Mouse (Mus musculus) frontal cortex, postnatal 36 days (tissue): ENCODE measurements at regions not wholly inside any gene's neighbourhood (a gene's known extent, or its start where the extent isn't known, plus 50 kb on each side); places are given as distances from the start of the nearest gene placed in this dataset.
A peak's percentile ranks its signal among the peaks of the same experiment; 100 is the strongest.

Source experiments
- DNase-seq, 2 experiments: peaks; one replicate each; pipeline ENCODE4 v3.0.0; 2022; ENCODE audit warnings: low spot score in 2 of 2

GRCm38 (mm10) chr10:87432306-87432705 is 61.2 kb downstream of the Ascl1 start:
- no peak for DNase-seq

DNA sequence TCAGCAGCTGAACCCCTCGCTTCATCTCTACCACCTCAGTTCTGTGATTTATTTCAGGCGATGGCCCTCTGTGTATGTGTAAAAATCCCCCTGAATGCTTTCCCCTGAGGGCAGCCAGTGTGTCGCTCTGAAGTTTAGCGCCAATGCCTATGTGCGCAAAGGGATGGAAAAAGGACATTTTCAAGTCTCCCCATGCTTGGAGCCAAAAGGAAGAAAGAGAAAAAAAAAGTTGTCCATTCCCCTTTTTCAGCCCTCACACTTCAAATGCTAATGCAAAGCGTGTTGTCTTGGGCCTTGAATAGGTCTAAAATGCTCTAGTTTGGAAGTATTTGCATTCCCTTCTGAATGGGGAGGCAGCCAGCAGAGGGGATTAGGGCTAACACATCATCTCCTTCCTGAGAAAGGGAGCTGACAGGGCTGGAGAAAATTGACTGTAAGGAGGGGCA is 73.5 kb downstream of the Ascl1 start:
- no peak for DNase-seq

GRCm38 (mm10) chr10:87419245-87419939 is 74.1 kb downstream of the Ascl1 start:
- DNase-seq, result no peak

DNA sequence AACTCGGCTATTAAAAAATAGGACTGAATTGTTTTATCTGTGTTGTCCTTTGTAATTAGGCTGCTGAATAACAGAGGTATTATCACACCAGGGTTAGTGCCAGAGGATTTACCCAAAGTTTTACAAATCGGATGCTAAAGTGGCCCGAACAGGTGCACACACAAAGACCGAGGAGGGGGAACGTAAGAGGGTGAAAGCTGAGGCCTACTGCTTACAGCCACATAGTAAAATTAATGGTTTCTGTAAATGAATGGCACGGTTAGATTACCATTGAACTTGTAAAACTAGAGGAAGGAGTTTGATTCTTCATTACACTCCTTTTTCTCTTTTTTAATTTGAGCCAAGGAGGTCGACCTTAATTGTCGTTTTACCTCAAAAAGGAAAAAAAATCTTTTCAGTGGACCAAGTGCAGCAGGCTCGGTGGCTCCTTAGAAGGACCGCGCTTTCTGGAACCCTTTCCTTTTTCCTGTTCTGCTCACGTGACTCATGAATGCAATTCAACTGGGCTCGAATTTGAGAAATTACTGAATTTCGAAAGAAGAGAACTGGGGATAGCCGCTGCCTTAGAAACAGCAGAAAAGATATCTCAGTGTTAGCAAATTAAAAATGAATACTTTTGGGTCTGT is 99.1 kb downstream of the Ascl1 start:
- DNase-seq, result no peak

GRCm38 (mm10) chr10:87389148-87389547 is 104.3 kb downstream of the Ascl1 start:
- no peak for DNase-seq

DNA sequence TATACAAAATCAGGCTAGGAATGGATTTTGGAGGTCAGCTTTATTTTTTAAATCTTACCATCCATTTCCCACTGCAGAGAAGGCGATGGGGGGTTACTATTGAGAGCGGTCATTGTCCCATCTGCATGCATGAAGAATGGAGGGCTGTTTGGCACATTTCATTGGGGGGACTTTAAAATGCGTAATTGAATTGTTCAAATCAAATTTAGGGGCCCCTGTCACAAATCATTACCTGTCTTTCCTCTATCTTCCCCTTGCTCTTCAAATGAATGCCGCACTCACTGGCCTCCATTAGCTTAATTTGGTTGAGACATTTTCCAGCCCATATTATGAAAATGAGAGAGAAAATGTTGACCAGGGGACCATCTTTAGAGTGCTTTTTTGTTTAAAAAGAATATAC is 108.2 kb downstream of the Ascl1 start:
- no peak for DNase-seq

GRCm38 (mm10) chr10:87384606-87385206 is 108.8 kb downstream of the Ascl1 start:
- DNase-seq, result no peak

DNA sequence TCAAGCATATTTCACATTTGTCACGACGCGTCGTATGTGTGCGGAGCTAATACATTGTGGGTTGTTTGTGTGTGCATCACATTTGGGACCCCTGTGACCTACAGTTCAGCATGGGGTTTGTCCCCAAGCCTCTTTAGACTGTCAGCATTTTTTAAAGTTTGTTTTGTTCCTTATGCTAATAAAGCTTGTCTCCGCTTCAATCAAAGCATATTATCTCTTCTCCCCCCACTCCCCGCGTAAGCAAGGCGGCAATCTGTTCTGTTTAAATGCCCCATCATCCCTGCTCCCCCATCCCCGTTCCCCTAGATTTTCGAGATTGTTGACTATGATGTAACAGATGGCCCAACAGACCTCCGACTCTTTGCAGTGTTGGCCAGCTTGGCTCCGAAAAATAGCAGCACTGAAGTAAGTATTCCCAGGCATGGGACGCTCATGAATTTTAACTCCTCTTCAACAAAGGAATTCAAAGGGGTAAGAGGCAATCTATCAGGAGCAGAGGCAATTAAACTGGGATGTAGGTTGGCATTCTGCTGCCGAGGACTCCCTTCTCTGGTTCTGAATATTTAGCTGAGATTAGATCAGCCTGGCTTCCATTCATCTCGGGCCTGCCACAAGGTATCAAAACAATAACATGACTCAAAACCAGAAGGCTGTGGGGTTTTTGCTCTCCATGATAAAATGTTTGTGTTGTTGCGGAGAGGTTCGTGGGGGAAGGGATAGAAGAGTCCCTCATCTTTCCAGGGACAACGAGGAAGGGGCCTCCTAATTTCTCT is 141.9 kb downstream of the Ascl1 start:
- DNase-seq, result peak; percentile 3 to 6

DNA sequence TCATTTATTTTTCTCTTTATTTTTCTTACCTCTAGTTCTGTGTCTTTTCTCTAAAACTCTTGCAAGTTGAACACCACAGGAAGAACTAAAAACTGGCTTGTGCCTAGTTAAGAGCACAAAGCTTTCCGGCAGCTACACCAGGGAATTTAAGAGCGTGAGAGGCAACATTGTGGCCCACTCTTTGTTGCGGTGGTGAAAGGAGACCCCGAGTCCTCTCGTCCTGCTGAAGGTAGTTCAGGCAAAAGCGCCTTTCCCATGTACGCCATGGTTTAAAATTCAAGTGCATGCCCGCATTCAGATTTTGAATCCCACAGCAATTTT is 142.4 kb downstream of the Ascl1 start:
- no peak for DNase-seq

DNA sequence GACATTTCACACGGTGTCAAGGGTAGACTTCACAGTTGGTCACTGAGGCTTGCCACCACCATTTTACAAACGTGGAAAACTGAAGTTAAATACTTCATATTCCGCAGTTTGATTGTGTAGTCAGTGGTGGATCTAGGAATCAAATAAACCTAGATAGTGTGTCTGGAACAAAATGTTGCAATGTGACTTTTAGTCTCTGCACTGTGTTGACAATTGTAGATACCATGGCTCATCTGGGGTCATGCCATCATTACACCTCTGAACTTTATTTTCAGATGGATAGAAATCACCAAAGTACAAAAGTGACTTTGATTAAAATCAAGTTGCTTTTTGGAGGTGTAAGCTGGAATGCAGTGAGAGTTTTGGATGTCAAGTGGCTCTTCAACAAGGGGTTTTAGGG is 158.3 kb downstream of the Ascl1 start:
- no peak for DNase-seq

DNA sequence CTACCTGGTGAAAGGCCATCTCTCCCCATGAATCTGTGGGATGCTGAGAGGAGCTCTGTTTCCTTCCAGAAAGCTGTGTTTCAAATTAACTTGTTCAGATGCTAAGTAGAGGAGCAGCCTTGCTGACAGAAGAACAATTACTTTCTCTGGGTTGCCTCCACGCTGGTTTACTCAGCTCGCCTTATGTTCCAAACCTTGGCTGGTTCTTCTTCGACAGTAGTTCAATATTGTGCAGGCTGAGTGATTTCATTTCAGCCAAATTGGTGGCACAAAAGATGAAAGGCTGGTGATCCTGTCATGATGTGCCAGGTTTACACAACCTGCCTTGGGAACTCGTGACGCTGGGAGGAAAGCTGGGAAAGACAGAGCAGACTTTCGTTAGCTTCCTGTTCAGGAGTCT is 160.1 kb downstream of the Ascl1 start:
- peak in 1 of 2 experiments; percentile 5 for DNase-seq

DNA sequence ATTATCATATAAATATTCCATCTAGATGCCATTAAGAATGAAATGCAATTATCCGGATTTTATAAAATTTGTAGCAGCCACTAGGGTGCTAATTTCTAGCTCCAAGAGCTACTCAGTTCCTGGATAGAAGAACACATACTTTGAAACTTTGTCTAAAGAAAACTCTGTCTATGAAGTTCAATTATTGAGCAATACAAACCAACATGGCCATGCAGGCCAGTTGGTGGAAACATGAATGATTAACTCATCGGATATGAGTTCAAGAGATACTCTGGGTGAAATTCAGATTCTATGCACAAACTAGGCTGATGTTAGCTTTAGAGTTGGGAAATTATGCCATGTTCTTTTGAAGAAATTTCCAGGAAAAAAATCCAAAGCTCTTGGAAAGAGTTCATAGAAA is 164.0 kb downstream of the Ascl1 start:
- DNase-seq, result no peak

DNA sequence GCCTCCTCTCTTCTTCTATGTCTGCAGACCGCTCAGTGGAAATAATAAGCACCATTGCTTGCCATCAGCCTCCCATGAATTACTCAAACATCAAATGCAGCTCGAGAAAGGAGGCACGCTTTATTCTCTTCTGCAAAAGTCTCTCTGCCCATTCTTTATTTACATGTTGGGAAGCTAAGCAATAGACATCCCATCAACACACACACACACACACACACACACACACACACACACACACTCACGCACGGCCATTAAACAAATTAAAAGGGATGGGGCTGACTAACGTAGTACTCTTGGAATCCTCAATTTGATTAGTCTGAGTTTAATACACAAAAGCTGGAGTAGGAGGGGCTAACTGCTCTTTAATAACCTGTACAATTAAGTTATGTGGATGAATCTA is 167.7 kb downstream of the Ascl1 start:
- no peak for DNase-seq

- DNase-seq, result no peak
Observed at GRCm38 (mm10) chr10:87325143-87325542, 168.3 kb downstream of the Ascl1 start.

DNA sequence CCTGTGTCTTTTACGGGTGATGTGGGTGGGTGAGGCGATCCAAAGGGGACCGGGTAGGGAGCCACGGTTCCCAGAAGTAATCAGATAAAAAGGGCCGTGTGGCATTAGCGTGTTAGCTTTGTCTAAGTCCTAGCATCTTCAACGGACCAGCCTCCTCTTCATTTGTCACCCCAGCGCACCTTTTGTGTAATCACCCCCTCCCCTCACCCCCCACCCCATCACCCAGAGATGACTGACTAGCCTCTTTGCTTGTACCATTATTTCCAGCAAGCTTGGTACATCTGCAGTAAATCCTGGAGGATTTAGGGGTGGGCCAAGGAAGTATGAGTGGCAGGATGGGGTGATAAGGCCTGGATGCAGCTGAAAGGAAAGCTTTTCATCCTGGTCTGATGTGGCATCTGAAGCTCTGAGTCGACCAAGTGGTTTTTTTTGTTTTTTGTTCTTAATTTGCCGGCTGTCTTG is 183.8 kb downstream of the Ascl1 start:
- DNase-seq, result no peak

DNA sequence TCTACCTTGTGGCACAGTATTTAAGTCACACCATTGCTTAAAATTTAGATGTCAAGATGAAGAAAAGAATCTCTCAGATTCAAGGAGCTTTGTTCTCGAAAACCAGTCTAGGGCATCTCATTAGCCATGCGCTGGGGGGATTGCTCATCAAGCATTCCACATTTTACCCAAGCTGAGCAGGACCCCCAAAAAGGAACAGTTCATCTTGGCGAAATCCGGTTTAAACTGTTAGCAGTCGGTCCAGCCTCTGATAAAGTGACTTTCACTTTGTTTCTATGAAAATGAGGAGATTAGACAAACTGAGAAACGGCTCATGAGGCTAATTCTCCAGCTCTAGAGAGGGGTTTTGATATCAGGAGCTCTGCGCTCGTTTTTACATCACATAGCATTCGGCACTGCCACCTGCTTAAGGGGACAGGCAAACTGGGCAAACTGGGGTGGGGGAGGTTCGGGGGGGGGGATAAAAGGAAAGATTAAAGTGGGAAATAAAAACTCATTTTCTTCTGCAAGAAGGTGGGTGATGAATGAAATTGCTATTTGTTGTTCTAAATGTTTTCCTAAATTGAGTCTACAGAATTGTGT is 184.6 kb downstream of the Ascl1 start:
- DNase-seq, result no peak

GRCm38 (mm10) chr10:87297166-87297565 is 196.3 kb downstream of the Ascl1 start:
- DNase-seq, result no peak

DNA sequence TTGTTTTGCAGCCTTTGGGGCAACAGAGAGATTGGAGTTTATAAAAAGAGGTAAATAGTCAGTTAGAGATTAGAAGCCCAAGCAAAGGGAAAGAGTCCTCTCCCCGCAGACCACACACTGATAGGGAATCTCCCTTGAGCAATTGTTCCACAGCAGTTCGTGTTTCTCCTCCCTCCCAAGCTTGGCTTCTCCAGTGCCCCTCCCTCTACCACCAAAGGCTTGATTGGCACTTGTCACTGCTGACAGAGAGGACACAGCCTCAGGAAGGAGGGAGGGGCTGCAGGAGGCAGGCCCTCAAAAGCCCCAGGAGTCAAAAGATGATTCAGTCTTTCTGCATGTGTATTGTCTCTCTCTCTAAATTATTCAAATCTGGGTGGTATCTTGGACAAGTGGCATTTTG is 200.1 kb downstream of the Ascl1 start:
- no peak for DNase-seq

DNA sequence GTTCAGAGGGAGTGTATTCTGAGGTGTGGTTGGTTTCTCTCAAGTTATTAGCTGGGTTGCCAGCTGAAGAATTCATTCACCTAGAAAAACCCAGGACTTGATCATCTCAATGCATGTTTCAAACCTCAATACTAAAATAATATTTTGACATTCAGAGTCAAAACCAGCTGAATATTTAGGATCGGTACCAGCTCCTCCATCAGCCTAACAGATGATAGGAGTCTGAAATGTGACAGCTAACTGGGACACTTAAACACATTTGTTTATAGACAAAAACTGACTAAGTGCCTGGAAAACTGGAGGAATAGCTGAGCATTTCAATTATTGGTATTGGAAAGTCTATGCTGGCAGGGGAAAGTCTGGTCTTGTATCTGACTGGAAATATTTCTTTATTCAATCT is 206.6 kb downstream of the Ascl1 start:
- DNase-seq, result no peak

DNA sequence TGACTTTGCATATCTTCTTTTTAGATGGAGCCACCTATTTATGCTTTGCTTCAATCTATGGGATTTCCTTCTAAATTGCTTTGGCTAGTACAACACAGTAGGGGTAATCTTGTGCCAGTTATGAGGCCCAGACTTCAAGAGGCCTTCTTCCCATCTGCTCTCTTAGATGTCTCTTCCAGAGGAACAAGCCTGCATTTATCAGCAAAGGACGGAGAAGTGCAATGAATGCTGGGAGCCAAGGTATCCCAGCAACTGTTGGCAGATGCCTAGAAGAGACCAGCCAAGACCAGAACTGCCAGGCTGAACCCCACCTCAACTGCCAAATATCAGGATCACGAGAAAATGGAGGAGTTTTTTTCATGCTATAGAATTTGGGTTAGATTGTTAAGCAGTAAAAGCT is 209.2 kb downstream of the Ascl1 start:
- DNase-seq, result no peak
